Mouse (Mus musculus) neural tube, embryonic 15.5 days (tissue): ENCODE measurements at regions not wholly inside any gene's neighbourhood (a gene's known extent, or its start where the extent isn't known, plus 50 kb on each side); places are given as distances from the start of the nearest gene placed in this dataset.

Source experiments
- ATAC-seq: fragments of 200-750 bp; cut with Nextera tagmentation; 2 replicates; pipeline ENCODE4 v1.8.0; 2017; ENCODE audit warnings: mild to moderate bottlenecking, moderate TSS enrichment, moderate library complexity; ENCODE audit not compliant: low FRiP score
- H3K27ac ChIP-seq: fragments of 300-500 bp; sonication (generic); replicated peaks from 2 replicates; pipeline ENCODE4 v1.5.1; 2015; ENCODE audit warnings: mild to moderate bottlenecking, inconsistent platforms
- H3K27me3 ChIP-seq: fragments of 300-500 bp; sonication (generic); replicated peaks from 2 replicates; pipeline ENCODE4 v1.6.1; 2015; ENCODE audit warnings: inconsistent platforms
- H3K36me3 ChIP-seq: fragments of 300-500 bp; sonication (generic); 2 replicates; pipeline ENCODE4 v1.6.1; 2015; ENCODE audit warnings: inconsistent platforms
- H3K4me1 ChIP-seq: fragments of 300-500 bp; sonication (generic); 2 replicates; pipeline ENCODE4 v1.6.1; 2015; ENCODE audit warnings: inconsistent platforms
- H3K4me2 ChIP-seq: fragments of 300-500 bp; sonication (generic); 2 replicates; pipeline ENCODE4 v1.6.1; 2015; ENCODE audit warnings: inconsistent platforms, mild to moderate bottlenecking, moderate library complexity
- H3K4me3 ChIP-seq: fragments of 300-500 bp; sonication (generic); replicated peaks from 2 replicates; pipeline ENCODE4 v1.5.1; 2015; ENCODE audit warnings: mild to moderate bottlenecking, inconsistent platforms
- H3K9ac ChIP-seq: fragments of 300-500 bp; sonication (generic); replicated peaks from 2 replicates; pipeline ENCODE4 v1.6.1; 2015; ENCODE audit warnings: mild to moderate bottlenecking, inconsistent platforms
- H3K9me3 ChIP-seq: fragments of 300-500 bp; sonication (generic); replicated peaks from 2 replicates; pipeline ENCODE4 v1.6.1; 2016; ENCODE audit warnings: inconsistent platforms
- WGBS: fragments of 180-500 bp; shearing (Covaris S2); methylation state at CpG from one replicate; pipeline ENCODE4 v1.1.7; 2015; ENCODE audit warnings: mixed read lengths; 5-methylcytosine and 5-hydroxymethylcytosine counted together

DNA sequence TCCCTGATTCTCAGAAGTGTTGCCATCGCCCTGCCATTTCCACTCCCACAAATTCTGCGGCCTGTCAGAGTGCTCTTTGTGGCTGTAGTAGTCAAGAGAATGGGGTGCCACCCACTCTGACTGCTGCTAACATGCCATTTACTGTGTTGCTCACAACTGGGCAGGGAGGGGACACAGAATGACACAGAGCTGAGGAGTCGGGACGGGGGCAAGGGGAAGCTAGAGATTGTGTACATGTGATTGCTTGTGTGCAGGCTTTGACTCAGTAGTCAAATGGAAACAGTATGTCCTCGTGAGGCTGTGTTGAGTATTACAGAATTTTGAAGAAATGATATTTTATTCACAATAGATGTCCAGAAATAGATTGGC, 595.6 kb downstream of the Nr2f2 start:
- ATAC-seq = no peak
- no peak overlapping the region for H3K27ac ChIP-seq
- H3K27me3 ChIP-seq = no peaks in the 10 kb centered on the region
- H3K4me1 ChIP-seq = no peaks in the 10 kb centered on the region
- no peak overlapping the region for H3K4me2 ChIP-seq
- no peaks in the 10 kb centered on the region for H3K36me3 ChIP-seq
- H3K9me3 ChIP-seq = no peaks in the 10 kb centered on the region
- no peak overlapping the region for H3K4me3 ChIP-seq
- 78% methylated on average over 5 of the region's 5 CpGs for WGBS
- H3K9ac ChIP-seq = no peak overlapping the region

DNA sequence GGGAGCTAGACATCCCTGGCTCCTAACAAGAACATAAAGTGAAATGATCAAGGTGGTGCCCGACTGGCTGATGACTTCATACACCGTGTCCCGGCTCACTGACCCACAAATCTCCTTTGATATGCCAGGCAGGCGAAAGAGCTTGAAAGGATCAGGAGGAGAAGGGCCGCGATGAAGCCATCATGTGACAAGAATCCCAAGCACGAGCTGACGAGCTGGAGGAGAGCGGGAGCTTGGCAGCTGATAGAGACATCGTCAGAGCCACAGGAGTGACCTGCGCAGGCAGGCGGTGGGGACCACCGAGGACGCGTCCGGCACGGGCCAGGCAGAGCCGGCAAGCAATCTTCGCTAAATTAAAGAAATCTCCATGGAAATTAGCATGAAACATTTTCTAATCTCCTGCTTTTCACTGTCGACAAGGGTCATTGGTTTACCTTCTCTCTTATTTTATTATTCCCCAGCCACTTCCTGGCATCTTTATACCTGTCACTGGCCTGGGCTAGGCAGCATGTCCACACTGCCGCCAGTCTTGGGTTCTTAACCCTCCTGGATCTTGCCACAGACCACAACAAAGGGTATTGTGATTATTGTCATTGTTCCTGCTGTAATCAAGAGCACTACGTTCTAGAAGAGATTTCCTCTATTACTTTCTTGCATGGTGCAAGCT, 596.1 kb downstream of the Nr2f2 start:
- peak overlapping the region; percentile 22 for H3K4me2 ChIP-seq
- no peak overlapping the region for H3K27ac ChIP-seq
- no peaks in the 10 kb centered on the region for H3K9me3 ChIP-seq
- H3K4me3 ChIP-seq = no peak overlapping the region
- H3K4me1 ChIP-seq = no peaks in the 10 kb centered on the region
- WGBS = 57% methylated on average over 22 of the region's 22 CpGs
- H3K9ac ChIP-seq = no peak overlapping the region
- H3K27me3 ChIP-seq = no peaks in the 10 kb centered on the region
- H3K36me3 ChIP-seq = no peaks in the 10 kb centered on the region
- no peak for ATAC-seq

GRCm38 (mm10) chr7:69766451-69766850, 600.1 kb downstream of the Nr2f2 start:
- ATAC-seq = no peak
- Histone ChIP-seq H3K9me3 (no peaks in the 10 kb centered on the region), H3K9ac (no peak overlapping the region), H3K4me1 (no peaks in the 10 kb centered on the region), H3K27ac (no peak overlapping the region), H3K36me3 (no peaks in the 10 kb centered on the region), H3K27me3 (no peaks in the 10 kb centered on the region), H3K4me3 (no peak overlapping the region), H3K4me2 (no peak overlapping the region)
- WGBS = 75% methylated on average over 4 of the region's 4 CpGs

DNA sequence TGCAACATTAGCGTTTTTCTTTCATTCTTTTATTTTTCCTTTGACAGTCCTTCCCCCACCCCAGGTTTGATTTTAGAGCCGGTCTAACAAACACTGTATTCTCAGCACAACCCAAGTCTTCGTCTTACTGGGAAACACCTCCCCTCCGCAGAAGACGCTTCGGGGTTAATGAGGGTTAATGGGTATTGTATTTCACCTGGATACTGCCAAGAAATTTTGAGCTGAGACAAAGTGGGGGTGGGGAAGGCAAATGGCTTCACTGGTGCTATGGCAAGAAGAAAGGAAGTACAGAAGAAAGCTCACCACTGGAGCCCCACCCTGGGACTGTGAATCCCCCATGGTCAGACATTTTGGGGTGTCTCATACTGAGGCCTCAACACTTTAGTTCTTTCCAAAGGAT, 626.0 kb downstream of the Nr2f2 start:
- no peak overlapping the region for H3K9ac ChIP-seq
- no peak overlapping the region for H3K4me2 ChIP-seq
- H3K36me3 ChIP-seq = no peaks in the 10 kb centered on the region
- H3K9me3 ChIP-seq = no peaks in the 10 kb centered on the region
- H3K27ac ChIP-seq = no peak overlapping the region
- 69% methylated on average over 6 of the region's 6 CpGs for WGBS
- no peak overlapping the region for H3K4me3 ChIP-seq
- ATAC-seq = no peak
- no peaks in the 10 kb centered on the region for H3K4me1 ChIP-seq
- no peaks in the 10 kb centered on the region for H3K27me3 ChIP-seq

DNA sequence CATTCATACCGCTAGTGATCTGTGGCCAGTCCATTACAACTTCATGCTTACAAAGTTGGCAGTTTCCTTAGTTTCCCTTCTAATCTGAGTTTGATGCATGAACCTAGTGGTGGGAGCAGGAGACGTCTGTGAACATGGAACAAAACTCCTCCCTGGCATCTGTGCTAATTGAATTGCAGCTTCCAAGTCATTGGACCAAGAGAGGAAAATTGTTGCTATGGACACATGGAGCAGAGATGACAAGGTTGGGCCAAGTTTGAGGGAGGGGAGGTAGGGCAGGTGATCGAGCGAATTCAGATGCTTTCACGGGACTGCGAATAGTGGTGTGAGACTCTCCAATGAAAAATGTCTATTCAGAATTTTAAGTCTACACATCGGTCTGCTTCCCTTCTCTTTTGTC, 627.5 kb downstream of the Nr2f2 start:
- Histone ChIP-seq H3K4me1 (no peaks in the 10 kb centered on the region), H3K36me3 (no peaks in the 10 kb centered on the region), H3K4me2 (no peak overlapping the region), H3K4me3 (no peak overlapping the region), H3K27ac (no peak overlapping the region), H3K27me3 (no peaks in the 10 kb centered on the region), H3K9me3 (no peaks in the 10 kb centered on the region), H3K9ac (no peak overlapping the region)
- 88% methylated on average over 7 of the region's 7 CpGs for WGBS
- no peak for ATAC-seq

DNA sequence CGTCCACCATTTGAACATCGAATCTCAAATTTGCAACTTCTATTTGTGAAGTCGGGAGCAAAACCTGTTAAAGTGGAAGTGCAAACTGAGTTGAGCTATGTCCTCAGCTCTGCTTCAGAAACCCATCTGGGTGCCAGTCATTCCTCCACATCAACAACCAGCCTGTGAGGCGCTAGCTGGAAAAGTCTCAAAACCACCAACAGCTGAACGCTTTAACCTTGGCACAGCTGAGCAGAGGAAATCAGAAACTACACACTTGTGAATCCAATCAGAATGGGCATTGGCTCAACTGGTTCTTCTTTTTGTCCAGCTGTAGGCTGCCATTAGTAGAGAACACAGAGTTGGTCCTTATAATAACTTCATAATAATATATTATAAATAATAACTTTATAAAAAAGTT, 651.5 kb downstream of the Nr2f2 start:
- ATAC-seq = no peak
- Histone ChIP-seq H3K4me3 (no peak overlapping the region), H3K9me3 (no peaks in the 10 kb centered on the region), H3K9ac (no peak overlapping the region), H3K36me3 (no peaks in the 10 kb centered on the region), H3K4me1 (no peaks in the 10 kb centered on the region), H3K27me3 (no peaks in the 10 kb centered on the region), H3K4me2 (no peak overlapping the region), H3K27ac (no peak overlapping the region)
- WGBS = 90% methylated on average over 5 of the region's 5 CpGs

- no peak for ATAC-seq
- H3K27ac ChIP-seq = no peak overlapping the region
- H3K4me1 ChIP-seq = no peaks in the 10 kb centered on the region
- WGBS = 85% methylated on average over 1 of the region's 1 CpGs
- H3K4me2 ChIP-seq = no peak overlapping the region
- H3K27me3 ChIP-seq = no peaks in the 10 kb centered on the region
- no peak overlapping the region for H3K4me3 ChIP-seq
- no peaks in the 10 kb centered on the region for H3K36me3 ChIP-seq
- no peak overlapping the region for H3K9ac ChIP-seq
- no peaks in the 10 kb centered on the region for H3K9me3 ChIP-seq
Measured at GRCm38 (mm10) chr7:69670211-69670610, 696.3 kb downstream of the Nr2f2 start.

DNA sequence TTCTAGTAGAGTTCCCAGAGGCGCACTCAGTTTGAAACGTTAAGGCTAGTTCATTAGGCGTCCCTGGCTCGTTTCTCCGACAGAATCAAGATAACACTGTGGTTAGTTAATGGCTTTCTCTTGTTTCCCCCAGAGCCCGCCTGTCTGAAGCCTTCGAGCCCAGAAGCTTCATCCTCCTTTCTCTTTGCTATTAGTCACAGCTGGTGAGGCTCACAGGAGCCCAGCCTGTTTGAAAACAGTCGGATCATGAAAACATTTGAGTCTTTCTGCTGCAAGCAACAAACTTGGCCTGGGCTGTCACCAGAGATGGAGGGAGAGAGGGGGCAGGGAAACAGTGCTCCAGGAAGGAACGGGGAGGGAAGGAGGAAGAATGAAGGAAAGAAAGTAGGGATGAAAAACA, 711.0 kb downstream of the Nr2f2 start:
- Histone ChIP-seq H3K4me2 (no peak overlapping the region), H3K36me3 (no peaks in the 10 kb centered on the region), H3K9ac (no peak overlapping the region), H3K4me1 (peaks cover 3% of the 10 kb centered on the region; the same call in 1 of the 2 replicates), H3K27ac (no peak overlapping the region), H3K9me3 (no peaks in the 10 kb centered on the region), H3K27me3 (no peaks in the 10 kb centered on the region), H3K4me3 (no peak overlapping the region)
- 15% methylated on average over 9 of the region's 9 CpGs for WGBS
- no peak for ATAC-seq

- Histone ChIP-seq H3K4me1 (0 out of 2 replicates have a peak, but pooled peaks cover 4% of the 10 kb centered on the region), H3K9ac (no peak overlapping the region), H3K4me2 (no peak overlapping the region), H3K9me3 (no peaks in the 10 kb centered on the region), H3K36me3 (no peaks in the 10 kb centered on the region), H3K27ac (no peak overlapping the region), H3K4me3 (no peak overlapping the region), H3K27me3 (no peaks in the 10 kb centered on the region)
- WGBS = 58% methylated on average over 6 of the region's 6 CpGs
- no peak for ATAC-seq
Measured at GRCm38 (mm10) chr7:69645449-69645848, 721.1 kb downstream of the Nr2f2 start.

DNA sequence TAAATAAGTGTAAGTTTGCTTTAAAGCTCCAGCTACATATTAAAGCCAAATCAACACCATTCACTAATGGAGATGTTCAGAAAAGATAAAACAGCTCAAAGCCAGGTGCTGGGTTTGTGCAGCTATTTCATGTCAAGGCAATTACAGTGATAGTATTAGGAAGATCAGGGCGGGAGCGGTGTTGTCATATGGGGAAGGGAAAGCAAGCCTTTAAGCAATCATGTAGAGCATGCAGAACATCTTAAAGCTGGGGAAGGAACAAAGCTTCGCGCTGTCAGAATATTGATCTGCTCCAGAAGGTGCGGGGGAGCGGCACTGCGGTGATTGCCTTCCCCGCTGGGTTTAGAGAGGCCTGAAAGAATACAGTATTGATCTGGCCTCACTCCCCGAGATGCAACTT, 724.9 kb downstream of the Nr2f2 start:
- 24% methylated on average over 9 of the region's 9 CpGs for WGBS
- ATAC-seq = no peak
- no peak overlapping the region for H3K9ac ChIP-seq

DNA sequence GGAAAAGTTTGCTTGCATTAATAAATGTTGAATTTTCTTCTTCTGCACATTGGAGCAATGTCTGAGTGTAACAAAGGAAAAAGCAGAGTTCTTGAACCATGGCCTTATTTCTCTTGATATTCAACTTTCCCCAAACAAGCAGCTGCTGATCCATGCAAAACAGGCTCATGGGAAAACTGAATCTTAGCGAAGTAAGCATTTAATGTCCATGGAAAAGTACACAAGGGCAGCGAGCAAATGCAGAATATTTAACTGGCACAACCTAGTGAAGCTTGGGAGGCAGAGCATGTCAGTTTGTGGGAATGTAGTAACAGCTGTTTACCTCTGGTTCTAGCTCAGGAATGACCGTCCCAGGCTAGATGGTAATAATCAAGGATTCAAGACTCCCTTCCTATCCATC, 766.7 kb downstream of the Nr2f2 start:
- no peak overlapping the region for H3K27ac ChIP-seq
- H3K4me2 ChIP-seq = no peak overlapping the region
- no peak for ATAC-seq
- no peaks in the 10 kb centered on the region for H3K9me3 ChIP-seq
- 60% methylated on average over 3 of the region's 3 CpGs for WGBS
- H3K4me1 ChIP-seq = no peaks in the 10 kb centered on the region
- H3K27me3 ChIP-seq = no peaks in the 10 kb centered on the region
- H3K4me3 ChIP-seq = no peak overlapping the region
- H3K36me3 ChIP-seq = no peaks in the 10 kb centered on the region
- H3K9ac ChIP-seq = no peak overlapping the region

More for the DNA sequence above, 724.9 kb downstream of the Nr2f2 start:
- Histone ChIP-seq H3K4me2 (peak overlapping the region; percentile 9), H3K4me1 (0 out of 2 replicates have a peak, but pooled peaks cover 4% of the 10 kb centered on the region), H3K27ac (no peak overlapping the region), H3K4me3 (no peak overlapping the region), H3K9me3 (no peaks in the 10 kb centered on the region), H3K36me3 (no peaks in the 10 kb centered on the region), H3K27me3 (no peaks in the 10 kb centered on the region)

DNA sequence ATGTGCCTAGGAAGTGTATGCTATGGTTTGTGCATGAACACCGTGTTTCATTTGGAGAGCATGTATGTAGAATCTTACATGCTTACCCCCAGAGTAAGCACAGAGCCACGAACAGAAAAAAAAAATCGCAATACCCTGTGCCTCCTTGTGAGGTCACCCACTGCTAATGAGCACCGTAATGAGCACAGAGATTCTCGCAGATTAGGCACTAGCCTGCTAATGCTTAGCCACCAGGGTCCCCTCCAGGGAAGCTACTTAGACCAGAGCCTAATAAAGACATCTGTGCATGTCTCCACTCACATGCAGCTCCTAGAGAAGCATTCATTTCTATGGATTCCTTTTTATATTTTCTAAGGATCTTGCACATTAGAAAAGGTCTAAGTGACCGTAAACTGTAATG, 780.8 kb downstream of the Nr2f2 start:
- Histone ChIP-seq H3K4me1 (no peaks in the 10 kb centered on the region), H3K27me3 (peaks cover 7% of the 10 kb centered on the region), H3K27ac (no peak overlapping the region), H3K4me3 (no peak overlapping the region), H3K9me3 (no peaks in the 10 kb centered on the region), H3K9ac (no peak overlapping the region), H3K4me2 (no peak overlapping the region), H3K36me3 (no peaks in the 10 kb centered on the region)
- 41% methylated on average over 6 of the region's 6 CpGs for WGBS
- ATAC-seq = no peak

DNA sequence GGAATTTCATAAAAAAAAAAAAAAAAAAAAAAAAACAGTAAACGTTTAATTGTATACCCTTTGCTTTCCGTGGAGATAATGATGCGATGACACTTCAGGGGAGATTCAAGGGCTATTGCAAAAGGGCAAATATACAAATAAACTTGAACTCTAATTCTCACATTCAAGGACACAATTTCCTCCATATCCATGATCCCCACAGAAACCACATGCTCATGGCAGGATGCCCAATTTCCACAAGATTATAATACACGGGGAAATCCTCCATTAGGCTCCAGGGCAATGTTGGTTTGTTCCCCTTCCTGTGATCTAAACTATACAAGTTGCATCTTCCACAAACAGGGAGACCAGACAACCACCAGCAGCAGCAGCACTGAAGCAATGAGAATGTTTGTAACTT, 781.4 kb downstream of the Nr2f2 start:
- H3K9me3 ChIP-seq = no peaks in the 10 kb centered on the region
- no peak overlapping the region for H3K27ac ChIP-seq
- no peak overlapping the region for H3K4me2 ChIP-seq
- H3K27me3 ChIP-seq = peaks cover 9% of the 10 kb centered on the region
- H3K4me3 ChIP-seq = no peak overlapping the region
- no peaks in the 10 kb centered on the region for H3K4me1 ChIP-seq
- 77% methylated on average over 4 of the region's 4 CpGs for WGBS
- no peak for ATAC-seq
- no peak overlapping the region for H3K9ac ChIP-seq
- no peaks in the 10 kb centered on the region for H3K36me3 ChIP-seq
